Mouse (Mus musculus): ENCODE results near the gene Map9.
"Not testable (repeated sequence)": the region's sequence is repeated elsewhere in the genome, so short reads cannot be mapped to it uniquely, and the experiment has no call there.

Gene Map9

DNA sequence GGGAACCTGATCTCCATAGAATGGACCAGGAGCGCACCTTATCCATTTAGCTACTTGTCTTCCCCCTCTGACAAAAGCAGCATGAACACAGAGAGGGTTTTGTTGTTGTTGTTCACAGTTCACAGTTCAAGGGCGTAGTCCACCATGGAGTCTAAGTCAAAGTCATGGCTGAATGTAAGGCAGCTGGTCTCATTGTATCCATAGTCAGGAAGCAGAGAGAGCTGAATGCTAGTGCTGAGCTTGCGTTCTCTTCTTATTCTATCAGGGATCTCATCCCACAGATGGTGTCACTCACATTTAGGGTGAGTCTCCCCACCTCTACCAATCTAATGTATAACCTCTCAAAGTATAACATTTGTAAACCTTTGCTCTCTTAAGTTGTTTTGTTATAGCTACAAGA lies 60.1 kb downstream of the Map9 start:
- no peak for DNase-seq

DNA sequence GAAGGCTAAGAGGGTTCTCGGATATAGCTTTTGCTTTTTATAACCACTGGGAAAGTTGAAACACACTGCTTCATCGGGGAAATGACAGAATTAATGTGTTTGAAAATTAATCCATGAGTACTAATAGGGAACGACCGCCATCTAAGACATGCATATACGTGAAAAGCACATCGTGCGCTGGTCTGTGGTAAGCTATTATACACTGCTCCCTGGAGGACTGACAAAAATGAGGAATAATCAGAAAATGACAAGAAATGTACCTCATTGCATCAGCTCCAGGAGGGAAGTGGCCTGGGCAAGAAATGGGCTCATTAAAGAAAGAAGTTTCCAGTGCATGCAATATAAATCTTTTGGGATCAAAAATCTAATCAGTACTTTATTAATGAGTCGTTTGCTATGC lies 77.5 kb downstream of the Map9 start:
- no peak for DNase-seq

DNA sequence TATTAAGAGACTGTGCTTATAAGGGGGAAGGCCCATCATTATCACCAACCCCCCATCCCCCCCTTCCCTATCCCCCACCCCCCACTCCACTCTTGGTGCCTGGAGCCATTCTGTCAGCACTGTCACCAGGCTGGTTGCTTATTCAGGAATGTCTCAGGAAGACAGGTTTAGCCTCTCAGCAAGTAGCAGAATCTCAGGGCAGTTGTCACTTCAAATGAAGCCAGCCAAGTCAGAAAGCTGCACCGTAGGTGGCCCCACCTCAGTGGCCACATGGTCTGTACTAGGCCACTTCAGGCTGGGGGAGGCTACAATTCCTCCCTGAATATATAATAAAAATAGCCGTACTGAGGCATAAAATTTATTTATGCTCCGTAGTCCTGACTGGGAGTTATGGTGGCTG lies 83.1 kb downstream of the Map9 start:
- no peak for DNase-seq

DNA sequence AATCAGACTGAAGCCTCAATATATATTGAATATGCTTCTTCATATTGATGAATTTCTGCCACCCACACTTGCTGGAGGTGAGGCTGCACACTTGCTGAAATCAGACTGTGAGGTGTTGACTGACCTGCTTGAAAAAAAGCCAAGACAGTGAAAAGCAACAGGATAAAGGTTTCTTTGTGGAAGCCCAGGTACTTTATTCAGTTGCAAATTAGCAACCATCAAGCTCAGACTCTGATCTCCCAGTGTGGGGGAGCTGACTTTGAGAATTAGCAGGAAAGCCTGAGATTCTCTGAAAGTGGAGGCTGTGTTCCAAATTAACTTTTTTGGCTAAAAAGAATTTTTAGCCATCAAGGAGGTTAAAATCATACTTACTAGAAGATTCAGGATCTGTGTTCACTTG lies 83.8 kb downstream of the Map9 start:
- not testable (repeated sequence) for DNase-seq

Data from layer of hippocampus, adult 9-11 months (tissue).